Mouse (Mus musculus) lung, postnatal 25 days (tissue): Measurements from ENCODE around the gene Lsmem1.

Experiments used
- DNase-seq: peaks from one replicate; pipeline ENCODE4 v3.0.0; 2022; ENCODE audit warnings: low spot score

Gene Lsmem1

GRCm38 (mm10) chr12:40199302-40199701, at the start of gene Lsmem1:
Lsmem1 (minus strand) TSS chr12:40199490.
- DNase-seq = no peak

- DNase-seq = peak; percentile 31
These were observed 49.3 kb upstream of the Lsmem1 start, which contains the start of gene Ifrd1 for GRCm38 (mm10) chr12:40248454-40249180. Ifrd1 (minus strand) TSS chr12:40248504.

- DNase-seq = peak; percentile 80
These were observed 48.7 kb upstream of the Lsmem1 start for GRCm38 (mm10) chr12:40247976-40248375.

DNA sequence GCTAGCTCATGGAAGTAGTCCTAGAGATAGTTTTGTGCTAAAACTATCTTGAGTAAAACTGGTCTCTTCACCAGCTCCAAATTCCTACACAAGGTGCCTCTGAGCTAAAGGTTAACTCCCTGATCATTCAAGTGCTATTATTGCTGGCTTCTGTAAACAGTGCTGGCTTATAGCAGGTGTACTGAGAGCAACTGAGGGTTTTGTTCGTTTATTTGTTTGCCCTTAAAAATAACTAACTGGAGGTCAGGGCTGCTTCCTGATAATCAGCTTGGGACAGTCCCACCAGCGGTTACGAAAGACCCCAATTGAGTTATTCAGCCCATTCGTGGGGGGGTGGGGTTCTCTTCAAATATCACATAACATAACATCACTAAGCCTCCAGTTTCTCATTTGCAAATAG, 48.1 kb upstream of the Lsmem1 start:
- DNase-seq = peak; percentile 27

GRCm38 (mm10) chr12:40245434-40245970, 46.2 kb upstream of the Lsmem1 start:
- no peak for DNase-seq

- DNase-seq = no peak
These were observed 45.6 kb upstream of the Lsmem1 start for GRCm38 (mm10) chr12:40244926-40245325.

DNA sequence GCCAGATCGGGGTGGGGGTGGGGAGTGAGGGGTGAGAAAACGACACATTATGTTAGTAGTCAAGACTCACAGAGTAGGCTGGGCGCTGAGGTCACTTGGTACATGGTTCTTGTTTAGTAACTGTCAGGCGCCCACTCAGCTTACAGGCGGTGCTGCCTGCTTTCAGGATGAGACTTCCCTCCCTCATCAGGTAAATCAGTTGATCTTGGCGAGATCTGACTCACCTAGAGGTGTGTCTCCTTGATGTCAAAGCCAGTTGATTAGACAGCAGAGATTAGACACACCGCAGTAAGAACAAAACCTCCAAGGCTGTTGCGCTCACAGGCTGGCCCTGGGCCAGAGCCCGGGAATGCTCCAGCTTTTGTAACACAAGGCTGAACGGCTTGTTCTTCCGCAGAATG, 44.5 kb upstream of the Lsmem1 start:
- DNase-seq = peak; percentile 70

GRCm38 (mm10) chr12:40243241-40243640, 44.0 kb upstream of the Lsmem1 start:
- DNase-seq = no peak

DNA sequence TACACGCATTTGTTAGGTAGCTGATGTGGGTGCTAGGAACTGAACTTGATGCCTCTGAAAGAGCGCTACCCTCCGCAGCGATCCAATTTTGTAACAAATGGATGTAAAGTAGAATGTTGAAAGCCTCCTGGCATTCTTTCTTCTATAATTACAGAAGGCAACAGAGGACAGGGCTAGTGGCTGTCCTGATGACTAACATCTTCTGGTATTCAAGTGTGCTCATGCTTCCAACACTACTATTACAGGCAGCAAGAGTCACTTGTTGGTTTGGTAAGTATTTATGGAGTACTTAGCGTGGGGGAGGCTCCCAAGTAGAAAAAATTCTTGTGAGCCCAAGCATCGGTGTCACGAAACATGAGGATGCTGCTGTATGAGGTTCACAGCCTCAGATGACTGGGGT, 39.9 kb upstream of the Lsmem1 start:
- peak; percentile 55 for DNase-seq

GRCm38 (mm10) chr12:40232231-40232630, 32.9 kb upstream of the Lsmem1 start:
- DNase-seq = no peak

DNA sequence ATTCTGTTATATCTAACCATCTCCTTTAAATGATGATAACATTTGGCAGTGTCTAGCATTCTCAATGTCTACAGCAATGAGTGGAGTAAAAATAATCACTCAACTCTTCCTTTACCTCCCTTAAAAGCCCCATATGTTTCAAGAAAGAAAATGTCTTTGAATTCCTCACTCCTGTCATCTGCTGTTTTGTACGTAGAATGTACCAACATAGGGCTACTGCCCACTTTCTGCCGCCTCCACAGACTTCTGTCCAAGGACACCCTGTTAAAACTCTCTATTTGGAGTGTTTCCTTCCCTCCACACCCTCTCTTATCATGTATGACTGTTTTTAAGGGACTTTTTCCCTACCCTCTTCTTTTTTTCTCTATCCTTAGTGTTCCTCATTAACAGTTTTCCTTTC, 32.3 kb upstream of the Lsmem1 start:
- DNase-seq = no peak

GRCm38 (mm10) chr12:40224171-40224880, 25.0 kb upstream of the Lsmem1 start:
- no peak for DNase-seq

- DNase-seq = no peak
These were observed 24.4 kb upstream of the Lsmem1 start for GRCm38 (mm10) chr12:40223676-40224075.

- peak; percentile 99 for DNase-seq
These were observed 23.9 kb upstream of the Lsmem1 start for GRCm38 (mm10) chr12:40223082-40223619.

DNA sequence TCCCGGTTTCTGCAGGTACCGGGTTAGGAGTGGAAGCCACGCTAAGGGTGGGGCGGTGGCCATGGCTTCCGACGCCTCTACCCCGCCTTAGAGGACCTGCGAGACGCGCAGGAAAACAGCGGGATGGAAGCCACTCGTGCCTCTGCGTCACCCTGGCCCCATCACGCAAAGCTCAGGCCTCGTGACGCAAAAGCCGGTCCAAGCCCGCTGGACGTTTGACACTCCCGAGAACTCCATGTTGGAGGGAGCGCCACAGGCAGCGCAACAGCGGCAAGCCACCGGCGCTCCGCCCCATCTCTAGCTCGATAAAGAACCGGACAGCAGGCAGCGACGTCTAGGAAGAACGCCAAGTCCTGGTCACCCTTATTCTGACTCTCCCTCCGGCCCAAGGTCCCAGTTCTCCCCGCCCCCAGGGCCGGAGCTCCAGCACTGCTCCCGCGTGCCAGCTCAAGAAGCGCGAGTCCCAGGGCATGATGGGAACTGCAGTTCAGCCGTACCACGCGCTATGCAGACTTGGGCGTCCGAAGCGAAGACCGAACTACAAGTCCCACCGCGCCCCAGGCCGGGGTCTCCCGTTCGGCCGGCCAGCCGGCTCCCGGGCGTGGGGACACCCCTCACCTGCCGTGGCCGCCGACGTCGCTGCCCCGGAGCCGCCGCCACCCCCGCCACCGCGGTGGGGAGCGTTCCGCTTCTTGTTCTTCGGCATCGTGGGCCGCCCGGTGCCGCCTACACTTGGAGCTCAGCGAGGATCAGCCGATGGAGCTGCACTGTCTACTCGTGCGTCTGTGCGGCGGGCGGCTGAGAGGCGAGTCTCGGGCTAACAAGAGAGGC, 23.2 kb upstream of the Lsmem1 start:
- DNase-seq = peak; percentile 97

DNA sequence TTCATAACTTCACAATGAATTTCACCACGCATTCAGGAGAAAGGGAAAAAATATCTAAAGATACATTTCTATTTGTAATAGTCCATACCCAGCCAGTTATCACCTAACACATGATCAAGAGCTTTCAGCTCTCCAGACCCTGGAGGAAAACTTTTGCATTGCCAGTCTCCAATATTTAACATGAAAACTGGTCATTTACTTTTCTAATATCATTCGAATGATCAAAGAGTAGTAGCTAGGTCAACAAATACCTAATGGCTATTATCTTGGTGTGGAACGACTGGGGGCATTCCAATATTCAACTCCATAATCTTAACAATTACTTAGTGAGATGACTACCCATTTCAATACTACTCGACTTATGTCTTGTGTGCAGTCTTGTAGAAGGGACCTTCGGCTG, 22.3 kb upstream of the Lsmem1 start:
- DNase-seq = no peak

GRCm38 (mm10) chr12:40220896-40221295, 21.6 kb upstream of the Lsmem1 start:
- DNase-seq = no peak

DNA sequence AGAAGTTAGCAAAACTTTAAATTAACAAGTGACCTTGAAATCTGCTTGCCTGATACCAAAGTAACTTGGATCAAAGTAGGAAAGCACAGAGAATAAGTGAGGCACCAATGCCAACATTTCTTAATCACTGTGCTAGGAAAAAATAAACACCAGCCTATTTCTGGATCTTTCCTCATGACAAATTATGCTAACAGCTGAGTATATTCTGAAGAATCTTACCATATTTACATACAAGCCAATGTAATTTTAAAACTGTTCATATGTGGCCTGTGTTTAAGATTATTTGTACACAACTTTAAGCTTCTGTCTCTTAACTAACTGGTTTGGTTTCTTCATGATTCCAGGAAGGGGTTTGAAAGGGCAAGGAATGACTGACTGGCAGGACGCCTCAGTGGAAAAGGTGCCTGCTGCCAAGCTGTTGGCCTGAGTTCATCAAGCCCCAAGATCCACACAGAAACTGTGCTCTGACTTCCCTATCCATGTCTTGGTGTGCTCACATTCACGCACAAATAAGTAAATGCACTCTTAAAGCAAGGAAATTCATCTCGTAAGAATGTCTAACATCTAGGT, 20.8 kb upstream of the Lsmem1 start:
- DNase-seq = peak; percentile 48

- DNase-seq = no peak
These were observed 19.2 kb upstream of the Lsmem1 start for GRCm38 (mm10) chr12:40218430-40218945.

GRCm38 (mm10) chr12:40217776-40218175, 18.5 kb upstream of the Lsmem1 start:
- DNase-seq = no peak
